Mouse (Mus musculus) right cerebral cortex, adult 18-20 months (tissue): ENCODE data around the gene Col6a5.

ENCODE experiments used
- DNase-seq: peaks from one replicate; pipeline ENCODE4 v3.0.0; 2022; ENCODE audit warnings: mixed read lengths

The Col6a5 gene

DNA sequence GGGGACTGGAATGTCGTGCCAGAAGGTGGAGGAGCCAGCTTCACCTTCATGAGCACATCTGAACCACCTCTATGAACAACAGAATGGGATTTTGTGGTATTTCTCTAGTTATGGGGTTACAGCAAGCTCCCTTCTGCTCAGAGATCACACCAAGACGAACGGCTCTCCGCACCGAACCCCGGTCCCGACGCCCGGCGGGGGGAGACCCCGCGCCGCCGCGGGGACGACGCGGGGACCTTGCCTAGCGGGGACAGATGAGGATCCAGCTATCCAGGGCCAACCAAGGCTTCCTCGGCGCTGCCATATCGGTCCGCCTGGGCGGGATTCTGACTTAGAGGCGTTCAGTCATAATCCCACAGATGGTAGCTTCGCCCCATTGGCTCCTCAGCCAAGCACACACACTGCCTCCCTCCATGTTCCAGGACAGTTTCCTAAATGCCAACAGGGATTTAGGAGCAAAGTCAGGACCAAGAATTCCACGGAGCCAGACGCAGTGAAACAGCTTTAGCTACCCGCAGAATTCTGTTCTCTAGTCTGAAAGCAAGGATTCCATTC lies 141.2 kb downstream of the Col6a5 start:
- DNase-seq = no peak

DNA sequence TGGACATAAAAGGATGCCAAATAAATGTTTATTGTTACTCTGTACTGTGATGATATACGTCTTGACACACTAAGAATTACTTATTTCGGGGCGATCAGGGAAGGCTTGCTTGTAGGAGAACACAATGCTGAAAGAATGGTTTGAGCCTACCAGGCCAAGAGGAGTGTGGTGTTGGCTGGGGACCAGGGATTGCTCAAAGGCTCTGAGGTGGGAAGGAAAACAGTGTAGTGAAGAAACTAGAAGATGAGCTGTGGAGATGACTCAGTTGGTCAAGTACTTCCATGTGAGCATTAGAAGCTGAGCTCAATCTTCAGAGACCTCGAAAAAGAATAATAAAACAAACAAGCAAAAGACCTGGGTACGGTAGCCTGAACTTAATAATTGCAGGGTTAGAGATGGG lies 146.0 kb downstream of the Col6a5 start:
- DNase-seq = no peak

DNA sequence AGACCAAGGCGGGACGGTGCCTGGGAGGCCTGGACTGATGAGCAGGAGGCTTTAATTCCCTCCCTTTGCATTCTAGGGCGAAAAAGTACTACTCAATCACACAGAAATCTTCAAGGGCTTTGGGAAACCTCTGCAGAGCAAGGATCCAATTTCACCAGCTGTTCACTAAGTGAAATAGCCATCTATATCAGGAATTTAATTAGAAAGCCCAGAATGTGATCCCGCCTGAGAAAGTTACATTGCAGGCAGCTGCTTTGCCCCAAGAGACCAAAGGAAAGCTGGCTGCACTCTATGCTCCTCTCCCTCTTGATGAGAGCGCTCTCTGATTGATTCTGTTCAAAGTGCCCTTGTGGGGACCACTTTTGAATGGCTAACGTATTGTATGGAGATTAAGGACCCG lies 149.0 kb downstream of the Col6a5 start:
- no peak for DNase-seq

DNA sequence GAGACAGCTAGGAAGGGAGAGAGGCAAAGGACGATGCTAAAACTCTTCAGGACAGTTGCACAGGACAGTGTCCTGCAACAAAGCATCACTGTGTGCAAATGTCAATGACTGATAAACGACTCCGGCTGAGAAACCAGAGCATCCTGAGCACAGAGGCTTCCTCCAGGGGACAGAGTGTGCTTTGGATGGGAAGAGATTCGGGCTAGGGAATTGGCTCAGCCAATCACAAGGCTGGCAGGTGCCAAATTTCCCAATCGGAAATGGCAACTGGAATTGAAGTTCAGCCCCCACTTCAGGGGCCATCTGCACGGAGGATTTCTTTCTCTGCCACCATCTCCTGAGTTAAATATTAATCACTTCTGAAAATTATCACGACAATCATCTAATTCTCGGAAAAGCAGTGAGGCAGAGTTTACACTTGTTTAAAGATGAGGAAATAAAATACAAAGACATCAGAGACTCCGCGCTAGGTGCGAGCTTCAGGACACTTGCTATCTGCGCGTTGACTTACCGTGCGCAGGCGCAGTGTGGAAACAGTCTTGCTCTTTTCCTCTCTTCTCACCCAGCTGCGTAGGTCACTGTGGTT lies 151.4 kb downstream of the Col6a5 start:
- DNase-seq = no peak
